Mouse (Mus musculus) neural tube, embryonic 10.5 days (tissue): ENCODE data around the gene 4933430I17Rik.
A peak's percentile ranks its signal among the peaks of the same experiment; 100 is the strongest.
"Not testable (repeated sequence)": the region's sequence is repeated elsewhere in the genome, so short reads cannot be mapped to it uniquely, and the experiment has no call there.

Experiments used
- DNase-seq: peaks from one replicate; pipeline ENCODE4 v3.0.0-alpha.2; 2017; ENCODE audit warnings: low spot score; ENCODE audit errors: extremely low spot score

4933430I17Rik gene

DNA sequence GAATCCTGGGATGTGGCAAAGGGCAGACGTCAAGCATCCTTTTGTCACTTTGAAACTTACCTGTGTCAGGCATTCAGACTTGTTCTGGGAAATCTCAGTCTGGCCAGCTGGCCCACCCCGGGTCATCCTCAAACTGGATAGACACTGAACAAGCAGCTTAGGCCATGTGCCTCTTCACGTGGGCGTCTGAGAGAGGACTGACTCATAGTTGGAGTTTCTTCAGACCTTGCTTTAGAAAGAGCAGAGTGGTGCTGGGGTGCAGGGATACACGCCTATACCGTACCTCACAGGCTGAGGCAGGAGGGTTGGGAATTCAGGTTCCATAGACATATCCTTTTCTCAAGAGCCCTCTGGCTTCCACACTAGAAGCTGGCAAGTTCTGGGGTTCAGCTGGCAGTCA lies 18.6 kb downstream of the 4933430I17Rik start:
- no peak for DNase-seq

DNA sequence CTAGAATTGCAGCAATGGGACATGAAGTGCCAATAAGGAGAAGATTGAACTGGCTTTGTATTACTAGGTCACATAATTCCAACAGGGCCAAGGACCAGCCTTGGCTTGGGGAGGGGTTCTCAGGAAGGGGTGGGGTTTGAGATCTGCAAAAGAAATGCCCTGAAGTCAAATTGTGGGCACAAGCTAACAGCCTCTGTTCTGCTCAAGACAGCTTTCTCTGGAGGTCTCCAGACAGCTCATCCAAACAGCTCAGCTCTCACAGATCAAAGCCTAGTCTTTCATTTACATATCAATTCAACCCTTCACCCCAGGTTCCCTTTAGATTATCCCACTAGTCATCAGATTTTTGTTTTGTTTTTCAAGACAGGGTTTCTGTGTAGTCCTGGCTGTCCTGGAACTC lies 19.6 kb downstream of the 4933430I17Rik start:
- DNase-seq: no peak

DNA sequence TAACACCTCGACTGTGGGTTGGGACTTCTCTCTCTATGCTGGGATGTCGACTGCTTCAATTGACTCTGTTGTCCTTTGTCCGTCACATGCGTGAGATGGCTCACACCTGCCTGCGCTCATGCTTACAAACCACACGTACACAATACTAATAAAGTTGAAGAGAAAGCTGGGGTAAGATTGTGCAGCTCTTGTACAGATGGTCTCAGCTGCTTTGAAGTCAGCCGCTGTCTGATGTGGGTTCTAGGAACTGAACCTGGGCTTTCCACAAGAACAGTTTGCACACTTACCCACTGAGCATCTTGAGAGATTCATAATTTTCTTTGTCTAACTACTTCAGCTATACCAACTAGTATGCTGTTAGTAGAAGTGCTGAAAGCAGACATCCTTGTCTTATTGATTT lies 26.8 kb downstream of the 4933430I17Rik start:
- no peak for DNase-seq

DNA sequence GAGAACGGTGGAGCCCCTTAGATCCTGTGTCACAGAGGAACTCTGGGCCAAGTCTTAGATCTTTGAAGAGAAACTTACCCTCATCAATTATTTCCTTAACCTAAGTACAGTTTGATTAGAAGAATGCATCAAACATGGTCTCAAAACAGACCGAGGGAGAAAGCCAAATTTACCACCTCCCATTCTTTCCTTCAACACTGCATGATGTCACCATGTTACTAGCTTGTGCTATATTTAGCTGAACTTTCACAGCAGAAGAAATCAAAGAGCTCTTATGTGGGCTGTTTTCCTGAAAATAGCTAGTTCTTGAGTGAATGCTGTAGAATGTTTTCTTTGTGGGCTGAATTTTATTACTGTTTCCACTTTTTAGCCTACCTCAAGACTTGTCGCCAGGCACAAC lies 32.3 kb downstream of the 4933430I17Rik start:
- no peak for DNase-seq

DNA sequence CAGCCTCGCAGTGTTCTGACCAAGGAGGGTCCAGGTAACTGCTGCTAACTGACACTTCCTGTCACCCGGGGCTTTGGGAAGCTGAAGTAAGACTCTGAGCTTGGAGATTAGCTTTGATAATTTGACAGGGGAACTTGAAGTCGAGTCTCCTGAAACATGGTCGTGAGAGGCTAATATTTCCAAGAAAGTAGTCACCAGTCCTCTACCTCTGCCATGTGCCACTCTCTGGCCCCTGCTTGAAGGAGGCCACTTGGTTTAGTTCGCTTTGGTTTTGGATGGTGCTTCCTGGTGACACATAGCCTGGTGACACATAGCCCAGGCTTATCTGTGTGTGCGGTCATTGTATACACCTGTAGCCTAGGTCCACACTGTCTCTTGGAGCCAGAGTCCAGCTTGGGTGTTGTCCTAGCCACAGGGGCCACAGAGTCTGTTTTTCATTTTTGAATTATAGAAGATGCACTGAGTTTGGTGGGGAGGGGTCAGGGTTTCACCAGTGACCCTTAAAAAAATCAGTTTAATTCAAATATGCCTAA lies 34.7 kb downstream of the 4933430I17Rik start, which contains the start of gene Rgs3:
TSS of gene Rgs3 (plus strand) at position 51 of the 533 bp plus-strand sequence.
- DNase-seq: no peak

DNA sequence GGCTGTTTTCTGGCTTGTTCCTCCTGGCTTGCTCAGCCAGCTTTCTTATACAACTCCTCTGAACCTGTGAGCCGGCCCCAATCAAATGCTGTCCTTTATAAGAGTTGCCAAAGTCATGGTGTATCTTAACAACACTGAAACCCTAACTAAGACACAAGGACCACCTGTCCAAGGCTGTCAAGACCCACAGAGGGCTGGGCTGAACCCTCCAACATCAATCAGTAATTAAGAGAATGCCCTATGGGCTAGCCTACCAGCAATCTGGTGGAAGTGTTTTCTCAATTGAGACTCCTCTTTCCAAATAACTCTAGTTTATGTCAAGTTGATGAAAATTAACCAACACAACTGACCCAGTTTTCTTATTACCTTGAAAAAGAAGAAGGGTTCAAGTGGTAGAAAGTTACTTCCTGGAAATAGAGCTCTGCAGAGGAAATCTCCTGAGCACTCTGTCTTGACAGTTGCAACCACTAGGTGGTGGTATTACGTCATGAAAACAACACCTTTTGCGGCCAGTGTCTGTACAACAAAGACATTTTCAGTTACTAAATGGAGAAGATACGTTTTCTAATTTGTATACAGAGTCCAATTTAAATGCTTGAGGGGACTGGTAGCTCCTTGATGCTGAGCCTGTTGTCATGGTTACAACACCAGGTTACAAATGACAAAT lies 35.9 kb downstream of the 4933430I17Rik start:
- DNase-seq: peak; percentile 64

DNA sequence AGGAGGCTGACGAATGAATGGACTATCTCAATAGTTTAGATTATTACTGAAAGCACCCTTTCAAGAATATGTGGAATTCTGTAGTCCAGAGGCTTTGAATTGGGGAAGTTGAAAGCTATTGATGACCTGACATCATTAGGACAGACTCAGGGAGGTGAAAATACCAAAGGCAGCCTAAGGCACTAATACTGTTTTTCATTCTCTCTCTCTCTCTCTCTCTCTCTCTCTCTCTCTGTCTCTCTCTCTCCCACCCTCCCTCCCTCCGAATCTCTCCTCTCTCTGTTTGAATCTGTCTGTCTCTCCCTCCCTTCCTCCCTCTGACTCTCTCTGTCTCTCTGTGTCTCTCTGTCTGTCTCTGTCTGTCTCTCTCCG lies 36.4 kb downstream of the 4933430I17Rik start:
- no peak for DNase-seq

DNA sequence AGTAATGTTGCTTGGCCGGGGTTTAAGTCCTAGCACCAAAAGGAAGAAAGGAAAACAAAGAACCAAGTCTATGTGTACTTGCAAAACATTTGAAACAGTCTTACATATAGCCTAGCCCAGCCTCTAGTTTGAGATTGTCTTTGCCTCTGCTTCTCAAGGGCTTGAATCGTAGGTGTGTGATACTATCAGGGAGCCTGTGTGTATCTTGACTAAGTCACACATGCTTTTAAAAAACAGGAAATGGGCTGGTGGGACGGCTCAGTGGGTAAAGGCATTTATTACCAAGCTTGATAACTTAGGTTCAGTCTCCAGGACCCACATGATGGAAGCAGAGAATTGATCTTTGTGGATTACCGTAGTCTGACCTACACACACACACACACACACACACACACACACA lies 36.8 kb downstream of the 4933430I17Rik start:
- no peak for DNase-seq

DNA sequence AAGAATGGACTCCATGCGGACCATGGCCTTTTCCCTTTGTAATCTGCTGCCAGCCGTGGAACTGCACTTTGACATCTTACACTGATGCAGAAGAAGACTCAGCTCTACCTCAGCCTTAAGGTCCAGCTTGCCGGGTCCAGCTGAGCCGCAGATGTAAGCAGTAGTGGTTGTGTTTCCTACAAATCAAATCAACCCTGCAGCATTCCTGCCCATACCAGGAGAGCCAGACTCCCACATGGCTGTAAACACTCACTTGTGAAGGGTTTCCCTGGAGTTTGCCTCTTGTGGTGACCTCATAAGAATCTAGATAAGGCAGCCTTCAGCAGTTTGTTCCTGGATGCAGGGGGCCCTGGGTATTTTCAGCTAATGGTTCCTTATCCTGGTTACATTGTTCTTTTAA lies 41.4 kb downstream of the 4933430I17Rik start:
- DNase-seq: no peak

DNA sequence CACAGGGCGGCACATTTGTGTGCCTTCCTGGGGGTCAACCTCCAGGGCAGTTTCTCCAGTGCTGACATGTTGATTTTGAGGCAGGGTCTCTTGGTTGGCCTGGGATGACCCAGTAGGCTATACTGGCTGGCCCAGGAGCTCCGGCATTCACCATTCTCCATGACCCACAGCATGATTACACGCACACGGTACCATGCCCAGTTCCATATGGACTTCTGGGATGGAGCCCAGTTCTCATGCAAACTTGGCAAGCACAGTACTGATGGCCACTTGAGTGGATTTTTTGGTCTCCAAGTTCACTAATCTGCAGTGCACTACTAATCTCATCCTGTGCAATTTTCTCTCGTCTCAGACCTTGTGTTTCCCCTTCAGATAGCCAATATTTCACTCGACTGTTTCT lies 42.5 kb downstream of the 4933430I17Rik start:
- no peak for DNase-seq

DNA sequence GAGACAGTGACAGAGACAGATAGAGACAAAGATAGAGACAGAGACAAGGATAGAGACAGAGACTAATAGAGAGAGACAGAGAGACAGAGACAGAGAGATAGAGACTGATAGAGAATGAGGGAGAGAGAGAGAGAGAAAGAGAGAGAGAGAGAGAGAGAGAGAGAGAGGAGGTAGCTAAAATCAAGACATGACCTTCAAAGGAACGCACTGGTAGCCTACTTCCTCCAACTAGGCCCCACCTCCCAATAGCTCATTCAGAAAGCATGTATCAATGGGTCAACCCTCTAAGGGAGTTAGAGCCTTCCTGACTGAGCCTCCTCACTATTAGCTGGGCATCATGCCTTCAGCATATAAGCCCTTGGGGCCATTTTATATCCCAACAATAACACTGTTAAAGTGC lies 43.2 kb downstream of the 4933430I17Rik start:
- no peak for DNase-seq

DNA sequence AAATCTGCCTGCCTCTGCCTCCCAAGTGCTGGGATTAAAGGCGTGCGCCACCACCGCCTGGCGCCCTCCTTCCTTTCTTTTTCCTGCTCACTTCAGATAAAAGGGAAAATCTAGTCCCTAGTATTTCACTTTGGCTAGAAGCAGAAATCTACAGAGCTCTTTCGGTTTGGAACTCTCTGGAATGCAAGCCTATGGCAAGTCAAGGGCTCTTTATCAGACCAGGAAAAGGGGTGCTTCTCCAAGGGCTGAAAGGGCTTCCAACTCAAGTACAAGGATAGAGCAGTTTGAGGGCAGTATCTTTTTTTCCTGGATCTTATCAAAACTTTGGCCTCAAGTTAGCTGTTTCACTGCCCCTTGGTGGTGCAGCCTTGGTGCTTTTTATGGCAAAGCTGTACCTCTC lies 44.4 kb downstream of the 4933430I17Rik start:
- no peak for DNase-seq

DNA sequence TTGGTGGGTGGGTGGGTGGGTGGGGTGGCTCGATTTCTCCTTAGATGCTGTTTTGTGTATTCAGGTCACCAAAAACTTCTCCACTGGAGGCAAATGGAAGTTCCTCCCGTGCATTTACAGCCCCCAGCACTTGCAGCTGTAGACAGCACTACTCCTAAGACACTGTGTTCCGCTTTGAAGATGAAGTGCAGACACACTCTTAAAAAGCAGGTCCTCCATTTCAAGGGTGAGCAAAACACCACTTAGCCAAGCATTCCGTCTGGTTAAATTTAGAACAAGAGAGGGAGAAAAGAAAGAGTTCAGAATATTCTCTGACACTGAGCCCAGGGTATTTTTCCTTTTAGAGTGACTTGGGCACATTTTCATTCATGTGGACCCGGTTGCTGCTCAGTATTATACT lies 44.9 kb downstream of the 4933430I17Rik start:
- no peak for DNase-seq

DNA sequence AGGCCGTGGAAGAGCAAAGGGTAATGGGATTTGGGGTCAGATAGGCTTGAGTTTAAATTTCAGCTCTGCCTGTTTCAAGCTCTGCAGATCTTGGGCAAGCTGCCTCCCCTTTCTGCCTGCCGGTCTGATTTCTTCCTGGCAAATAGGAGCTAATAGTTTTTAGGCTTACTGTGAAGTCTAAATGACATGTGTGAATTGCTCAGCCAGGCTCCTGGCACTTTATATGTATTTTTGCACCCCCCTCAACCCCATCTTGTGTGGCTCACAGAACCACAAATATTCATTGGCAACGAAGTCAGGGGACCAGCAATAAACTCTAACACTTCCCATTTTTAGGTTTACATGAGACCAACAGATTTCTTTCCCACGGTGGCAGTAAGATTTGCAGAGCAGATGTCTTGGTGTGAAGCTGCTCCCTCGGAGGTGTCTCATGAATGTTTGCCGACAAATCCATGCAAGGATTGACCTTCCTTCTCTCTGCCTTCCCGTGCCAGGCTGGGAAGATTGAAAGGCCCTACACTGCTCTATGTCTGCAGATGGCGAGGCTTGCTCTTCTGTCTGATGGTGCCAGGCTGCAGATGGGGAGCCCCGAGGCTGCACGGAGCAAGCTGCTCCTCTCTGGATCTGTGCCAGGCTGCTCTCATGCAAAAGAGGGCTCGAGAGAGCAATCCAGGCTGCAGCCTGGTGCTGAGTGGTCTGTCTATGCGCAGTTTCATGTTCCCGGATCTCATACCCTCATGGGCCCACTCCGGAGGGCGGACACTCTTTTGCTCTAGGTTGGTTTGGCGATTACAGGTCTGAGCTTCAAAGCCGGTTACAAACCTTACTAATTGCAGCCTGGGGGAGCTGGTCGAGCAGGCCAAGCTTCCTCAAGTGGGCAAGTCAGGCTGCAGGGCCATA lies 57.4 kb downstream of the 4933430I17Rik start:
- DNase-seq: peak; percentile 37

DNA sequence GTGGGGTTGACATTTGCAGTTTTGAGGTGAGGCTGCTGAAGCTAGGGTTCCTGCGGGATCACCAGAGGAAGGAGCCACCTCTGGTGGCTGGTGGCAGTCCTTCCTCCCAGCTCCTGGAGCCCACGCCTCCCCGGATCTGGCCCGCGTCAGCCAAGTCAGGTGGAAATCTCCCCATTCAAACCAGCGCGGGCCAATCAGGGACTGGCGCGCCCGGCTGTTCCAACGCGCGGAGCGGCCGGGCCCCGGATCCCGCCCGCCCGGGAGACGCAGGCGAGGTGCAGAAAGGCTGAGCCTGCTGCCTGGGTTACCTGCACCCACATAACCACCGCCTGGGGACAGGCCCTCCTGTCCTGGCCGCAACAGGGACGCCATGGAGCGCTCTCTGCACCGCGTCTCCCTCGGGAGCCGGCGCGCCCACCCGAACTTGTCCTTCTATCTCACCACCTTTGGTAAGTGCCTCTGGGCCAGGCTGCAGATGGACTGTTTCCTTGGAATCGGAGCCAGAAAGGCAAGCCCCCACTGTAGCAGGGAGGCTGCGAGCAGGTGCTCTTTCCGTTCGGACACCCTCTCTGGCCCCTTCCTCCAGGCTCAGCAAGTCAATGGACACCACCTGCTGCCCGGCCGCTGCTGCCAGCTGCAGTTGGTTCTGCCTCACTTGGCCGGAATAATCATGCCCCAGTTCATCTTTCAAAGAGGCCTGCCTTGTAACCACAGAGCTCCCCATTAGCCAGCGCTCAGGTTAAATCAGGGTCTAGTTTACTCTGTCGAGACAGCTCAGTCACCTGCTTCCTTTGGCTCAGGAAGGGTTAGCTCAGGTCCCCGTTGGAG lies 58.3 kb downstream of the 4933430I17Rik start:
- peak; percentile 73 for DNase-seq

DNA sequence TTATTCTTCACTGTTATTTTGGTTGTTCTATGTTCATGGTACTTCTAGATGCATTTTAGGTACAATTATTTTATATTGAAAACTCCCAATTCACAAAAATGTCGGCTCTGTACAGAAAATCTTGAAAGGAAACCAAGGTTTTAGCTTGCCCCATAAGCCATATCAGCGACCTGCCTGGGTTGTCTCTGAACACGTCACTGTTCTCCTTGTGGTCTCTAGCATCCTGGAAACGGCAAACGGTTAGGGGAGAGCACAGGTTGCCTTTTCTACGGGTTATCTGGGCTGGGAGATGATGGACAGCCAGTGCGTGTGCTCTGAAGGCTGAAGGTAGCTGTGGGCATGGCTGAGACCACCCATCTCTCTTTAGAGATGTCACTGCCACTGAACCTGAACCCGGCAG lies 61.9 kb downstream of the 4933430I17Rik start:
- DNase-seq: no peak

DNA sequence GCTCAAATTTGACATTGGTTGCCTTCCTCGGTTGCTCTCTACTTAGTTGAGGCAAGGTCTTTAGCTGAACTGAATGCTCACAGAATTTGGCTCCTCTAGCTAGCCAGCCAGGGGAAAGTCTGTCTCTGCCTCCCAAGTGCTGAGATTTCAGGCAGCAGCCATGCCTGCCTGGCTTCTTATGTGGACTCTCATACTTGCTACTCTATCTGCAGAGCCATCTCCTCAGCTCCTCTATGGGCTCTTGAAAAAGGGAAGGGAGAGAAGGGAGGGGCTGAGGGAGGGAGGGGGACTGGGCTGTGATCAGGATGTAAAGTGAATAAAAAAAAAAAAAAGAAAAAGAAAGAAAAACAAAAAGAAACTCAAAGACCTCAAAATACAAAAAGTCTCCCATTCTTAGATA lies 65.7 kb downstream of the 4933430I17Rik start:
- DNase-seq: no peak

DNA sequence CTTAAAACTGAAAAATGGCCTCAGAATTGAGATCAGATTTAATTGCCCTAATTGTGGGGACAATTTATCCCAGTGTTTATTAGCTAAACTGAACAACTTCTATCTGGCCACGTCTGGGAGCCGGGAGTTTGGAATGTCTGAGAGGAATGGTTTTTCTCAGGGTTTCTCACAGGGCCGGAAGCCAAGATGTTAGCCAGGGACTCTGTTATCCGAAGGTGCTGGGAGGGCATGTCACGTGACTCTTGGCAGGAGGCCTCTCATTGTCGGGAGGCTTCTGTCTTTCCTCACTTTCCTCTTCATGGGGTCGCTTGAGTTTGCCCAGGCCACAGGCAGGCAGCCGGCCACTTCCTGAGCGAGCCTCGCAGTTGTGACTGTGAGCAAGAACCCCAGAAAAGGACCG lies 66.2 kb downstream of the 4933430I17Rik start:
- peak; percentile 35 for DNase-seq

DNA sequence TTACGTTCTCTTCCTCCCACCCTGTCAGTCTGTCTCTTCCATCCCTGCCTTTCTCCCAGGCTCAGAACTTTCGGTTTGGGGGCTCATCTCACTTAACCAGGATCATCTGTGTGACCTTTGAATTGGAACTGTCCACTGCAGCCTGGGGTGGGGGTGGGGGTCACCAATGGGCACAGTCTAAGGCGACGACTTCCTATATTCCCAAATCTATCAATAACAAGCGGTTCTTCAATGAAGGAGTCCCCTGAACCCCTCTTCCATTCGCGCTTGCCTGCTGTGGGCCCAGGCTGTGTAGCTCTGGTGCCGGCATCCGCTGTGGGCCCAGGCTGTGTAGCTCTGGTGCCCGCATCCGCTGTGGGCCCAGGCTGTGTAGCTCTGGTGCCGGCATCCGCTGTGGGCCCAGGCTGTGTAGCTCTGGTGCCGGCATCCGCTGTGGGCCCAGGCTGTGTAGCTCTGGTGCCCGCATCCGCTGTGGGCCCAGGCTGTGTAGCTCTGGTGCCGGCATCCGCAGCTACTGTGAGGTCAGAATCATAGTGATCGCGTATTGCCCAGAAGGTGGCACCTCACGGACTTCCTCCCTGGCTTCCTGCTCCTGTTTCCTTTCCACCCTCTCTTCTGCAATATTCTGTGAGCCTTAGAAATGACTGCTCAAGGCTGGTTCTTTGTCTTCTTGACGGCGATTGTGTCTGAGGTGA lies 68.5 kb downstream of the 4933430I17Rik start:
- not testable (repeated sequence) for DNase-seq

DNA sequence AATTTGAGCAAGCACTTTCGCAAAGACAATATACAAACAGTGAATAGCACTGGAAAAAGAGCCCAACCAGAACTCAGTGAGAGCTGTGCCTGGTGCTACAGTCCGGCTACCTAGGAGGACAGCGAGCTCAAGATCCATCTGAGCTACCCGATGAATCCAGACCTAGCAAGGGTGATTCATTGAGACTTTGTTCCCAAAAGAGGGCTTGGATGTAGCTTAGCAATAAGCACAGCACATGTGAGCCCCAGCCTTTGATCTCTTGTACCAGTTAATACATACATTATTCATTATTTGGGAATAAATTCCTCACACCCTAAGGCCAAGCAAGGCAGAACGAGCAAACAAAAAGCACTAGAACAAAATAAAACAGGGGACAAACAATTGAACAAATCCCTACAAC lies 69.3 kb downstream of the 4933430I17Rik start:
- no peak for DNase-seq

DNA sequence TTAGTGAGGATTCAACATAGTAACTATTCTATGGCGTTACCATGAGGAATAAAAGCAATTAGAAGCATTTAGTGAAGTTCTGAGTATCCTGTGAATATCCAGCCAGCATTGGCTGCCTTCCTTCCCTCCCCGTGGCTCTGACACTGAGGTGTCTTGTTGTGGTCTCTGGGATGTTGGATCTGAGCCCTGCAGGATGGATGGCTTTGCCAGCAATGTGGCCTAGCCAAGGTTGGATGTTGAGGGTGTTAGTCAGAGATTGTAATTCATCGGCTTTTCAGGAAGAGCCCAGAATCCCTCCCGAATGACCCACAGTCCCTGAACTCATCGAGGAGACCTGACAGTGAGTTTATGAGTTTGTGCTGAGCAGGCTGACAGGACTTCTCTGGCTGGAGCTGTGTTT lies 70.9 kb downstream of the 4933430I17Rik start:
- DNase-seq: no peak
